Mouse (Mus musculus): Measurements from ENCODE around the gene Ect2.

Gene Ect2

DNA sequence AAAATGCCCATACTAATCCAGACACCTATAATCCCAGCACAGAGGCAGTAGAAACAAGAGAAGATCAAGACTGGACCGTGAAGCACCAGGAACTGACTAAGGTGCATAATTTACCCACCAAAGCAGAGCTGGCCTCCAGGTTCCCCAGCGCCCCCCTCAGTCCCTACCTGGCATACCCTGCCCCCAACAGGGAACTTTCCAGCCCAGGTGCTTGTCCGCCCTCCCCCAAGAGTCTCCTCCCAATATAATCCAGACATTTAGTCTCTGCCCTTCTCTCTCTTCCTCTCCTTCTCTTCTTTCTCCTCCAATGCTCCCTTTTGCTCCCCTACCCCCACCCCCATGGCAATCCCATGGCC is 2.9 kb upstream of the Ect2 start:
- no peak for DNase-seq (ENCODE audit: low read depth)

DNA sequence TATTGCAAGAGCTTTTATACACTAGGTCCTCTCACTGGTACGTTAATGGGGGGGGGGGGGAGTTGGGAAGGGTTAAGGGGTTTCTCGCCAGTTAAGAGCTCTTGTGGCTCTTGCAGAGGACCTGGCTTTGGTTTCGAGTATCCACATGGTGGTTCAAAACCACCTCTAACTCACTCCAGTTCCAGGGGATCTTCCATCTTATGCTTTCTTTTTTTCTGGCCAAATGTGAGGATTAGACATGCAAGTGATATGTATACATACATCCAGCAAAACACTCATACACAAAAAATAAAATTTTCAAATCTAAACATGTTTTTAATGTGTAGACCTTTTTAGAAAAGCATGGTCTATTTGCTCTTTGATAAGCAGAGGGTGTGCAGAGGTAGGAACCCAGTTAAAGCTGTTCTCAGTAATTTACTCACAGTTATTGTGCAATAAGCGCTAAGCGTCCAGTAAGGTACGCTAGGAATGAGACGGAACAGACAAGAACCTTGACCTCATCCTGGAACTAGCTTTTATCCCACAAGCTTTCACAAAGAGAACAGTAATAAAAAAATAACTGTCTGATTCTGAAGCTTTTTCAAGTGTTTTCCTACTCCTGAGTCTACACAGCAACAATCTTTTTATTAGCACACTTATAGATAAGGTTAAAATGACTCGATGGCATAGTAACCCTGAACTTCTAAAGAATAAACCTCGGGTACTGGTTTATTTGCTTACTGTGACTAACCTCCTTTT is 2.3 kb upstream of the Ect2 start:
- no peak for DNase-seq (ENCODE audit: low read depth)

DNA sequence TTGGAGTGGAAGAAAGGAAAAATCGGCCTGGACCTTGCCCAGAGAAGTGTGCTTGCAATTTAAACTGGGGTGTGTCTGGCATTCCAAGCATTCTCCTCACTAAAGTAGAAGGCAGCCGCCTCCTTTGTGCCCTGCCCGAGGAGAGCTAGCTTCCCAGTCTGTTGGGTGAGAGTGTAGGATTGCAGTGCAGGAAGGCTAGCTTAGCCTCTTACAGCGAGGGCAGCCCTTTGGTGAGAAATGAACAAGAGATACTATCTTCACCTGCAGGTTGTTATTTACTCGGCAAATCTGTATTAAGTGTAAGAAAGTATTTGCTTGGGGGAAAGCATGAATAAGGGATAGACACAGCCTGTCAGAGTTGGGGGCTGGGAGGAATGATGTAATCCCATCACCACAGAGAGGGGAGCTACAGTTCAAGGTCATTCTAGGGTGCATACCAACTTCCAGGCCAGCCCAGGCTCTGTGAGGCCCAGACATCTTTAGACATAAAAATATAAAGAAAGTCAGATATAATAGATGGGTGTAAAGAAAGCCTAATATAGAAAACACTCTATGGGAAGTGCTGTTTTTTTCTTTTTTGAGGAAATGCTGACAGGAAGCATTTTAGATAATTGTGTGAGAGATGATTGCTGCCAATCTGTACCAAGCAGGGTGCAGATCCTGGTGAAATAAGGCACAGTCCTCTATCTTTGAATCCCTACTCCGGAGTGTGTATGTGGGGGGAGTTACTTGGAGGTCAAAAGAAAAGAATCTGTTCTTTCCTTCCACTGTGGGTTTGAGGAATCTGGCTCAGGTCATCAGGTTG is 1.6 kb upstream of the Ect2 start:
- no peak for DNase-seq (ENCODE audit: low read depth)

DNA sequence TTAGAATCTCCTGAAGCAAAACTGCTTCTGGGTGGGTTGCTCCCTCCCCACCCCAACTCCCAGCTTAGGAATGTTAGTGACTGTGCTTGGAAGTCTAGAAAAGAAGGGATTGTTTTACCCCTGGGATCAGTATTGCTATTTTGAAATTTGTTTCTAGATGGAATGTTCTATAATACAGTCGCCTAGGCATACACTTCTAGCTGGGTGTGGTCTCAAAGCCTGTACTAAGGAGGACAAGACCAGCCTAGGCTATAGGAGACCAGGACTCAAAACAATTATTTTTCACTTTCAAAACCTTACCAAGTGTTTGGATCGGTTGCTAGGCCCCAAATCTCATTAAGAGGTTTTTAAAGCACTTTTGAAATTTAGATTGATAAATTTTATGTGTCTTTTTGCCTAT is 602 bp upstream of the Ect2 start:
- no peak for DNase-seq (ENCODE audit: low read depth)

DNA sequence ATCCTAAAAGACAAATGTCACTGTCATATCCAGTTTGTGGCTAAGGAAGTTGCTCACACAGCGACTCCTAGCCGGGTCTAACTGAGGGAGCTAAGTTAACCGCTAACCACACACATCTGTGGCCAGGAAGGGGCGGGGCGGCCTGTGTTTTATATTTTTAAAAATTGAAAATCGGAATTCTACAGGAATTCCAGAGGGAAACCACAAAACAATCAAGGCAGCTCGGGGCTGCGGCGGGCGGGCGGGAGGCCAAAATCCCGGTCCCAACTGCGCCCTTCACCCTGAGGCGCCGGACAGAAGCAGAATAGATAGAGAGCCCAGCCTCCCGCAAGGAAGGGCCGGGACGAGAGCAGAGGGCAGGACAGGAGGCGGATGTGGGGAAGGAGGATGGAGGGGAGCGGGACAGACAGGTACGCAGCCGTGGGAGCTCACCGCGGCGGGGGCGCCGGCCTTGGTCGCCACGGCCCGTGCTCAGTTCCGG is 447 bp downstream of the Ect2 start:
- peak; percentile 27 for DNase-seq (ENCODE audit: low read depth)

DNA sequence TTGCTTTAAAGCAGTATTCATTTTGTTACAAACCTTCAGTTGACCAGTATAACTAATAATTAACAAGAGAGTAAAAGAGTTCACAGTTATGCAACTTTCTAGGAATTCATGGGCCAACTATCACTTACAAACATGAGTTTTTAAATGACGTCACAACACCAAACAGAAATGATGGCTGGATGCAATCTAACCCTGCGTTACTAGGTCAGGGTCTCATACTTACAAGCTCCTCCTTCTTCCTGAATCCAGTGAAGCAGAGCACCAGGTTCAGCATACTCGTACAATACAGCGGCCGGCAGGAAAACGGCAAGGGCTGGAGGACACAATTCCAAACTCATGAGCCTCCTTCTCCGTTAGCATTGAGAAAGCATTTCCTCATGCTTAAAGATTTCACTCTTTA is 7.9 kb downstream of the Ect2 start:
- no peak for DNase-seq (ENCODE audit: low read depth)

DNA sequence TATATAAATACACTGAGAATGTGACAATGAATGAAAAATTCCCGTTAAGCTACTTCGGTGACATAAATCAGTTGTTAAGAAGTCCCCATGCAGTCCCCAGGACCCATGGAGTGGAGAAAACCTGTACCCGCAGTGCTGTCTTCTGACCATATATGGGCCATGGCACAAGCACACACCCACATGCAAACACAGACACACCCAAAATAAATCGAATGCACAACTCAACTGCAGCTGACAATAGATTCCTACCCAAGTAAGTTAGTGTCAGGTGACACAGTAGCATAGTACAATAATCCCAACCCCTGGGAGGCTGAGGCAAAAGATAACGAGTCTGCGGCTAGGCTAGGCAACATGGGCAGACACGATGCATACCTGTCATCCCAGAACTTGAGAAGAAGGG is 10.1 kb downstream of the Ect2 start:
- no peak for DNase-seq (ENCODE audit: low read depth)

DNA sequence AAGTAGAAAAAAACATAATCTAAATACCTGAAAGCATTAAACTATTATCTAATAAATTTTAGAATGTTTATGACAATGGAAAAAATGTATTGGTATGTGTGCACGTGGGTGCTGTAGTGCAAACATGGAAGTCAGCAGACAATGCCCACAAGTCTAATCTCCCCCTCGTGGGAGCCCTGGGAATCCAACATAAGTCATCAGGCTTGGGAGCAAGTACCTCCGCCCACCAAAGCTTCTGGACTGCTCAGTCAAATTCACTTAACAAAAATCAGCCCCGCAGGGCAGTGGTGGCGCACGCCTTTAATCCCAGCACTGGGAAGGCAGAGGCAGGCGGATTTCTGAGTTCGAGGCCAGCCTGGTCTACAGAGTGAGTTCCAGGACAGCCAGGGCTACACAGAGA is 13.6 kb downstream of the Ect2 start:
- no peak for DNase-seq (ENCODE audit: low read depth)

DNA sequence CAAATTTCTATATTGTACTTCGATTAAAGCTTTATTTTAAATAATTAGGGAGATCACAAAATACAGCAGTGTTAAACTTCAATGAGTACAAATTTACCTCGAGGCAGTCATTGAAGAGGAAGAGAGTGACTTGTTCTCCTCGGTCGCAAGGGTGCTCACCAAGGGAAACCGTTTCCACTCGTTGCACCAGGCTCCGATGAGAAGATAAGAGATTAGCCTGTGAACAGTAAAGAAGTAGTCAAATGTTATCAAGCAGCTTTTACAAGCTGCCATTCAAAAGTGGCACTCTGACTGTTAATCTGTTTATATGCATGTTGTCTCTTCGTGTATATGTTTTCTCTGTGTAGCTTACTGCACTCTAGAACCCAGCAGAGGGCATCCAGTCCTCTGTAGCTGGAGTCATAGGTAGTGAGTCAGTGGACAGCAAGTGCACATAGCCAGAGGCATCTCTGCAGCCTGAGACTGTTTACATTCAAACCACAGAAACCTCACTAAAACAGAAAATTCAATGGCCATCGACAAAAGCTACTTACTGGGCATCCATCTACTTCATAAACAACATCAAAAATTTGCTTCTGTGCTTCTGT is 31.7 kb downstream of the Ect2 start:
- peak; percentile 14 for DNase-seq (ENCODE audit: low read depth)

DNA sequence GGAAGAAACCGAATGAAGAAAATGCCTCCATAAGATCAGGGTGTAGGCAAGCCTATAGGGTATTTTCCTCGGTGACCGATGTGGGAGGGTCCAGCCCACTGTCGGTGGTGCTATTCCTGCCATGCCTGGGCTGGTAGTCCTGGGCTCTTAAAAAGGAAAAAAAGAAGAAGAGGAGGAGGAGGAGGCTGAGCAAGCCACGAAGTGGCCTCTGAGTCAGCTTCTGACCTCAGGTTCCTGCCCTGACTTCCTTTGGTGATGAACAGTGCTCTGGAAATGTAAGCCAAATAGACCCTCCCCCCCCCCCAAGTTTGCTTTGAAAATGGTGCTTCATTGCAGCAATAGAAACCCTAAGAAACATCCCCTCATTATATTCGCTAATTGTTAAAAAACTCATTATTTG is 32.7 kb downstream of the Ect2 start:
- DNase-seq (ENCODE audit: low read depth): no peak

DNA sequence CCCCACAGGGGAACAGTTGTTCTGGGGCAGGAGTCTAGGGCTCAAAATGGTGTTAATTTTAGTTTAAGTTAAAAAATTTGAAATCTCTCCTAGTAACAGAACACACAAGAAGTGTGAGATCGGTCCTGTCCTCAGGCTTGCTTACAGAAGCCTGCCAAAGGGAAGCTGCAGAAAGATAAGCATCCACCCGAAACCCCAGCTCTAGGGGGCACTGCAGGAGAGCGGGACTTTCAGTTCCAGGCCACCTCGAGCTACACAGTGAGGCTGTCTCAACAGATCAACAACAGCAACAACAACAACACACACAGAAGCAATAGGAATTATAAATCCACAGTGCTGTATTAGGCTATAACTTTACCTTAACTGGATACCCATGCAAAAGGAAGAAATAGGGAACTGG is 35.5 kb downstream of the Ect2 start:
- DNase-seq (ENCODE audit: low read depth): no peak

DNA sequence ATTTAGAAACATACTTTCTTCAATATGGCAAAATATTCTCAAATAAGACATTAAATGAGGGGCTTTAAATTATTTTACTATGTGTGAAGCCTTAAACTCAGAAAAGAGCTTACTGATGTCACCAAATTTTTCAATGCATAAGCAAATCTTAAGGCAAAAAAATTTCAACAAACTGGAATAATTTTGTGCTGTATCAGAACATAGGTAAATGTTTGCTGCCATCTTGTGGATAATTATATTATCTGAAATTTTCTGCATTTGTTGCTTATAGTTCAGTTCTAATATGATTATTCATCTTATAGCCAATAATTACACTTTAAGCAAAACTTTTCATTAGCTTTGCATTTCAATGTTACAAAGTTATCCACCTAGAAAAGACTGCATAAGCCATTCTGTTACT is 42.8 kb downstream of the Ect2 start:
- no peak for DNase-seq (ENCODE audit: low read depth)

DNA sequence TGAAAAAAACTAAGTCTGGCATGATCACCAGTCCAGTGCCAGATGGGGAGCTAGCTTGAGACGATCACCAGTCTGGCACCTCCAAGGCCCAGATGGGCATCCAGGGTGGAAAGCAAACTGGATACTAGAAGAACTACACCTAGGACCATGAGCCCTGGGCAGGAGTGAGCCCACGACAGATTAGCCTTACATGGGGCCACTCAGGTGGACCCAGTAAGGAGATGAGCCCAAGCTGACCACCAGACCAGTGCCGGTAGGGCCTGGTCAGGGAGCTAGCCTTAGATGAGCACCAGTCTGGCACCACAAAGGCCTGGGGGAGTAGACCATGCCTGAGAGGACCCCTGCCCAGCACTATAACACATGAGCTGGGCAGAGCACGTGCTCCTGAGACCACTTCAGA is 44.6 kb downstream of the Ect2 start:
- no peak for DNase-seq (ENCODE audit: low read depth)

DNA sequence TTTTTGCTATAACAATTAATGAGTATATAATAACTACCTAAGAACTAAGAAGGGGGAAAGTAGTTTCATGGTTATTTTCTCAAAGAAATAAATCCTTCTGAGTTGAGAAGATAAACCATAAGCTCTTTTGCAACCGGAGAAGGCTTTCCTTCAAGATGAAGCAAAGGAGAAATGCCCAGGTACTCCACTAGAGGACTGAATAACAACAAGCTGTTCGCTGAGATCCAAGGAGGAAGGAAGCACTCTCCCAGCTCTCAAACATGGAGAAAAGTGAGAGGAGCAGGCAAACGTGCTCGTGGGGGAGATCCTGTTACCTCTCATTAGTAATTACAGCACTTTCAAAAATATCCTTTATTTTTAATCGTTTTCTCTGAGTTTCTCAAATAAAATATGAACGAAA is 46.5 kb downstream of the Ect2 start:
- DNase-seq (ENCODE audit: low read depth): no peak

DNA sequence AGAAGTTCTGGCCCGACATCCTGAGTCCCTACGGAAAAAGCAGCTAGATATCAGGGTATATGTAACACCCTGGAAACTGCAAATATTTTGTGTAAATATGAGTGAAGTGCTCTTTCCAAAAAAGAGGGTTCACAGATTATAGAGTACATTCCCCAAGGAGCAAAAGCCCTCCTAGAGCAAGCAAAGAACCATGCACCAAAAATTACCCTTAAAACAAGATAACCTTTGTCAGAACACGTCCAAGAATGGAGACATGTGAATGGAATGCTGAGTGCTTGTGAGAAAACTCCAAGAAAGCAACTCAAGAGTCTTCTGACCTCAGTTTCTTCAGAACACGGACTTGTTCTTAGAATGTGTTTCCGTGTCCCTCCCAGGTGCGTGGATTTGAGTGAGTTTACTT is 50.7 kb downstream of the Ect2 start:
- DNase-seq (ENCODE audit: low read depth): no peak

DNA sequence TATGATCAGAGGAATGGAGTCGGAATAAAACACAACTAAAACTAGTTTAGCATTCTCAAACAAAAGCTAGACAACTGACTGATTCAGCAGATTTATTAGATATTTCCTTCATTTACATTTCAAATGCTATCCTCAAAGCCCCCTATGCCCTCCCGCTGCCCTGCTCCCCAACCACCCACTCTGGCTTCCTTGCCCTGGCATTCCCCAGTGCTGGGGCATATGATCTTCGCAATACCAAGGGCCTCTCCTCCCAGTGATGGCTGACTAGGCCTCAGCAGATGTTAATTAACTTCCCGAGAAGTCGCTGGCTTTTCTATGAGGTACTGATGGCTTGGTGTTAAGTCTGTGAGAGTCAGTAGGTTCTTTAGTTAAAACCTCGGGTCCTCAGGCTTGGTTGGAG is 55.0 kb downstream of the Ect2 start:
- DNase-seq (ENCODE audit: low read depth): no peak

DNA sequence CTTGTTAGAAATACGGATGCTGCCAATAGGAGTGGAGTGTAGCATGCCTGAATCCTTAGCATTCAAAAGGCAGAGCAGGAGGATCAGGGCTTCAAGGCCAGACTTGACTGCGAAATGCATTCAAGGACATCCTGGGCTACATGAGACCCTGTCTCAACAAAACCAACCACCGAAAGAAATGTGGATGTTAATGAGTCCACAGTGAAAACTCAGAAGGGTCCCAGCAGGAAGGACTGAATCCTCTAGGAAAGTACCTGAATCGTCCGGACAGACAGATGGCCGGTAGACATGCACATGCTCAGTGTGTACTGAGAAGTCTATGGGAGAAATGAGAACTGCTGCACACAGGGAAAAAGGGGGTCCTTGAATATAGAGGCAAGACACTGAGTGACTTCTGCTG is 67.5 kb downstream of the Ect2 start:
- DNase-seq (ENCODE audit: low read depth): no peak

DNA sequence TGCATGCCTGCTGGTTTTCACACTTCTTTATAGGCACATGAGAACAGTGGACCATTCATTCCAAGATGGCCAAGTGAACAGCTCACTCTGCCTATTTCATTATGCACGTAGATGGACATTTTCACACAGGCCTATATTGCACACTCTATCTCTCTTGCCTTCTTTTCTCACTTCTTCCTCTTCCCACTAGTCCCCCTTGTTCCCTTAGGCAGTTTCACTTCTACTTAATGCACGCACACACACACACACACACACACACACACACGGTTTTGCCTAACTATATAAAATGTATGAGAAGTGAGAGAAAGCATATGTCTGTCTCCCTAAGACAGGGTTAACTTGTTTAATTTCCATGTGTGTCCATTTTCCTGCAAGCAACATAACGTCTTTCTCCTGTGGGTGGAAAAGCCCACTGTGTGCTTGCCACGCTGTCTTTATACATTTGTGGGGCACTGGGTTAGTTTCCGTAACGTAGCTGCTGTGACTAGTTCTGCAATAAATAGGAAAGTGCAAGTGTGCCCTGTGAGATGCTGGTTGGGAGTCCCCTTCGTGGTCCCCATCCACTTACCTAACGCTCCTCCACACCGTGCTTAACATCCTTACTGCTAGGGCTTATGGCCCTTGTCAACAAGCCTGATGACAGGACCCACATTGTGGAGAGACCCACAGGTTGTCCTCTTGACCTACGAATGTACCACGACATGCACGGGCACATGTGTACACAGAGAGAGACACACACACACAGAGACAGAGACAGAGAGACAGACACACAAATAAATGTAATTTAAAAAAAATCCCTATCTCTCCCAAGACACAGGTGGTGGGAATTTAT is 72.2 kb downstream of the Ect2 start:
- DNase-seq (ENCODE audit: low read depth): no peak

DNA sequence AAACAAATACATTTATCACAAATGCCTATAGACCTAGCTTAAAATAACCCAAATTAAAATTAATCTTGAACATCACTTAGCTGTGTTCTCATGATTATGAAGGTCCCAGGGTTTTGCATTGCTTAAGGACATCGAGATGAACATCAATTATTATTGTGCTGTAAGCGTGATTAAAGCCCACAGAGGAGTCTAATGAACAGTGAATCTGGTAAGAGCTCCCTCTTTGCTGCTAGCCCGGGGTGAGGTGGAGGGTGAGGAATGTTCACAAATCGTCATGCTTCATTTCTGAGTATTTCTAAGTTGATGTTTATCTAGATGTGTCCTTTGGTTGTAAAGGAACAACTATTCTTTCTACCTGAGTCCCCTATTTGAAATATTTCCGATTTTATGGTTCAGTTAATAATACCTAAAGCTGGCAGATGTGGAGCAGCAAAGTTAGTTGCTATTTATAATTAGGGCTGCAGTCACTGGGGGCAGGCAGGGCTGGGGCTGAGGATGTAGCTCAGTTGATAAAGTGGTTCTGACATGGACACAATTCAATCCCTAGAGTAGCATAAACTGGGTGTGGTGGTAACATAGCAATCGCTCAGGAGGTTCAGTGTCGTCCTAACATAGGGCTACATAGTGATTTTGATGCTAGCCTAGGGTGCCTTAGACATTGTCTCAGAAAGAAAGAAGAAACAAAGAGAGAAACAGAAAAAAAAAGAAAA is 73.5 kb downstream of the Ect2 start:
- no peak for DNase-seq (ENCODE audit: low read depth)

DNA sequence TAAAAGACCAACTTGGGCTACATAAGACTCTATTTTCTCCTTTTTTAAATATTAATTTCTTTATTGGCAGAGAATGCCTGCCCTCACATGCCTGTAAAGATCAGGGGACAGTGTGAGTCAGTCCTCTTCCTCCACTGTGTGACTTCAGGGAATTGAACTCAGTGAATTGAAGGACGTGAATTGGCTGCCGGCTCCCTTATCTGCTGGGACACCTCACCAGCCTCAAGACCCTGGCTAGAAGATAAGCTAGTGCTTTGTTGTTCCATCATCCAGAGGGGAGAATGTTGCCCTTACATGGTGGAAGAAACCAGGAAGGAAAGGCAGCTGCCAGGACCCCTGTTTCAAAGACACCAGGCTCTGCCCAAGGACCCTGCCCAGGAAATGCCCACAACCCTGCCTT is 79.8 kb downstream of the Ect2 start:
- peak; percentile 39 for DNase-seq (ENCODE audit: low read depth)

DNA sequence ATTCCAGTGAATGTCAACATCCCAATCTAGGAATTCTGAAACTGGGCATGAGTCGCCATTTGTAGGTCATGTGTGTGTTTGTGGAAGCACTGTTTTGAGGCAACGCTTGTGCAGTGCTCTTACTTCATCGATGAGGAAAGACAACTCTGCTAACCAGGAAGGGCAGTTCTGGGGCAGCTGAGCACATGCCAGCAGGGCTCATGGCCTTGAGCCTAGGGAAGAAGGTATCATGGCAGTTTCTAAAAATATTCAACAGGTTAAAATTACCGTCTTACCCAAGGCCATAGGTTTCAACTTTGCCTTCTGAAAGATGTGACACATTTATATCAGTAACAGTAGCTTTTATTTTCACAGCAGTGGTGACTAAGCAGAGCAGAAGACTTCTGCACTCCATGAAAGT is 82.0 kb downstream of the Ect2 start:
- no peak for DNase-seq (ENCODE audit: low read depth)

DNA sequence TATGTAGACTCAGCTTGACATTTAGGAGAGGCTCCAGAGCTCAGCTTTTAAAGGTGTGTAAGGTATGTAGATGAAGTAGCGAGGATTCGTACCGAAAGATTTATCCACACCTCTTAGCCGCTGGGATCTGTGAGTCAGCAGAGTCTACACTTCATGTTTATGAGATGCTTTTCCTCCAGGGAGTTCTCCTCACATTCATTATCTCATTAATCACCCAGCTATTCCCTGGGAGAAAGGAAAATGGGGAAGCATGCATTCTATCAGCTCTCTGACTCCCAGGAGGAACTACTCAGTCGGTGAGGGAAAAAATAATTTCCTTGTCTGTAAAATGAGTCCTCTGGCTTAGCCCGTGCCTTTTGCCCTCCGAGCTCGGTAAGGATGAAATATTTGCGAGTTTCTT is 83.3 kb downstream of the Ect2 start:
- DNase-seq (ENCODE audit: low read depth): no peak
